Mouse (Mus musculus) CH12.LX (cell line): ENCODE results near the gene Tspan10. TPM values are rescaled to one million over a fixed set of nuclear protein-coding genes. Genes with fewer than 3 reads are reported as not detected.
"Not testable (repeated sequence)": the region's sequence is repeated elsewhere in the genome, so short reads cannot be mapped to it uniquely, and the experiment has no call there.

ENCODE experiments used
- DNase-seq: peaks from one replicate; pipeline ENCODE4 v3.0.0-alpha.2; 2013; ENCODE audit errors: extremely low read depth
- H3K27ac ChIP-seq: 2 replicates; pipeline ENCODE4 v1.5.1; 2012; ENCODE audit warnings: low read depth, mild to moderate bottlenecking, control low read depth, moderate library complexity; ENCODE audit not compliant: insufficient read depth
- H3K27me3 ChIP-seq: replicated peaks from 2 replicates; pipeline ENCODE3; 2012; ENCODE audit warnings: inconsistent platforms
- H3K36me3 ChIP-seq, 2 experiments: replicated peaks in 1 of 2; 2 replicates each; pipeline versions ENCODE3 to v1.6.1; 2012; ENCODE audit warnings: inconsistent platforms in 1 of 2, low read length in 1 of 2, mild to moderate bottlenecking in 1 of 2, mixed read lengths in 1 of 2, moderate library complexity in 1 of 2; ENCODE audit not compliant: control insufficient read depth in 1 of 2, insufficient read depth in 1 of 2
- H3K4me1 ChIP-seq, 2 experiments: 2 replicates each; pipeline ENCODE4 v1.6.1; 2012; ENCODE audit warnings: inconsistent platforms in 1 of 2, moderate library complexity in 1 of 2; ENCODE audit not compliant: insufficient read depth in 2 of 2, control insufficient read depth in 1 of 2
- H3K4me2 ChIP-seq: 2 replicates; pipeline ENCODE4 v1.6.1; 2012; ENCODE audit warnings: low read depth, mild to moderate bottlenecking, control low read depth; ENCODE audit not compliant: poor library complexity, insufficient read depth, severe bottlenecking
- H3K4me3 ChIP-seq, 3 experiments: fragments of 150-350 bp in 1 of 3; sonication (generic) in 1 of 3; replicated peaks in 1 of 3; 2 replicates each; pipeline versions ENCODE3 to v1.5.1; 2011 to 2012; ENCODE audit warnings: low read depth in 2 of 3, low read length in 2 of 3, mild to moderate bottlenecking in 2 of 3, moderate library complexity in 2 of 3, control low read depth in 1 of 3, improper control_type of control experiment in 1 of 3, inconsistent platforms in 1 of 3, mixed read lengths in 1 of 3; ENCODE audit not compliant: poor library complexity in 1 of 3
- H3K79me2 ChIP-seq: replicated peaks from 2 replicates; pipeline ENCODE4 v1.6.1; 2012; ENCODE audit warnings: mild to moderate bottlenecking, moderate library complexity; ENCODE audit not compliant: control insufficient read depth, poor library complexity, insufficient read depth, severe bottlenecking; ENCODE audit errors: extremely low read depth
- H3K9ac ChIP-seq: 2 replicates; pipeline ENCODE4 v1.6.1; 2012; ENCODE audit warnings: low read depth, mild to moderate bottlenecking, control low read depth, moderate library complexity; ENCODE audit not compliant: insufficient read depth
- H3K9me3 ChIP-seq: replicated peaks from 2 replicates; pipeline ENCODE3; 2012; ENCODE audit warnings: low read length, inconsistent platforms, mixed read lengths
- BHLHE40 ChIP-seq: IDR thresholded peaks from 2 replicates; pipeline ENCODE4 v1.6.1; 2011; ENCODE audit warnings: mild to moderate bottlenecking, low read depth, low read length, improper control_type of control experiment
- CTCF ChIP-seq, 2 experiments: IDR thresholded peaks in 1 of 2; conservative IDR thresholded peaks in 1 of 2; 2 replicates each; pipeline ENCODE4 v1.5.1; 2011 to 2012; ENCODE audit warnings: low read depth in 2 of 2, low read length in 2 of 2, improper control_type of control experiment in 1 of 2, inconsistent platforms in 1 of 2, mild to moderate bottlenecking in 1 of 2, moderate library complexity in 1 of 2
- HCFC1 ChIP-seq: IDR thresholded peaks from 2 replicates; pipeline ENCODE4 v1.6.1; 2012; ENCODE audit warnings: low read depth, mild to moderate bottlenecking, inconsistent platforms, low read length, improper control_type of control experiment
- JUND ChIP-seq: conservative IDR thresholded peaks from 2 replicates; pipeline ENCODE4 v1.6.1; 2011; ENCODE audit warnings: low read depth, low read length, improper control_type of control experiment
- MAFK ChIP-seq: IDR thresholded peaks from 2 replicates; pipeline ENCODE4 v1.6.1; 2011; ENCODE audit warnings: low read length, improper control_type of control experiment; ENCODE audit not compliant: insufficient replicate concordance
- MAX ChIP-seq: IDR thresholded peaks from 2 replicates; pipeline ENCODE4 v1.6.1; 2011; ENCODE audit warnings: low read length, improper control_type of control experiment
- MXI1 ChIP-seq: IDR thresholded peaks from 2 replicates; pipeline ENCODE4 v1.6.1; 2011; ENCODE audit warnings: mild to moderate bottlenecking, low read depth, low read length, improper control_type of control experiment
- MYC ChIP-seq: IDR thresholded peaks from 2 replicates; pipeline ENCODE4 v1.6.1; 2011; ENCODE audit warnings: low read depth, mild to moderate bottlenecking, improper control_type of control experiment, low read length
- NELFE ChIP-seq: IDR thresholded peaks from 2 replicates; pipeline ENCODE4 v1.6.1; 2011; ENCODE audit warnings: low read depth, low read length, improper control_type of control experiment
- POLR2A ChIP-seq: IDR thresholded peaks from 2 replicates; pipeline ENCODE4 v1.6.1; 2011; ENCODE audit warnings: low read depth, mild to moderate bottlenecking, improper control_type of control experiment, low read length
- POLR2AphosphoS2 ChIP-seq: IDR thresholded peaks from 2 replicates; pipeline ENCODE4 v1.6.1; 2011; ENCODE audit warnings: low read depth, low read length, improper control_type of control experiment
- SIN3A ChIP-seq: IDR thresholded peaks from 2 replicates; pipeline ENCODE4 v1.6.1; 2012; ENCODE audit warnings: low read length, improper control_type of control experiment, inconsistent platforms
- USF1 ChIP-seq: IDR thresholded peaks from 2 replicates; pipeline ENCODE4 v1.6.1; 2014; ENCODE audit warnings: low read depth, mild to moderate bottlenecking, inconsistent platforms, low read length, improper control_type of control experiment
- USF2 ChIP-seq: conservative IDR thresholded peaks from 2 replicates; pipeline ENCODE4 v1.6.1; 2011; ENCODE audit warnings: low read depth, low read length, improper control_type of control experiment
- ZC3H11A ChIP-seq: IDR thresholded peaks from 2 replicates; pipeline ENCODE4 v1.6.1; 2012; ENCODE audit warnings: low read depth, mild to moderate bottlenecking, inconsistent platforms, low read length, improper control_type of control experiment
- ZMIZ1 ChIP-seq: IDR thresholded peaks from 2 replicates; pipeline ENCODE4 v1.6.1; 2012; ENCODE audit warnings: low read depth, mild to moderate bottlenecking, inconsistent platforms, low read length, improper control_type of control experiment
- ZNF384 ChIP-seq: IDR thresholded peaks from 2 replicates; pipeline ENCODE4 v1.6.1; 2012; ENCODE audit warnings: low read depth, low read length, improper control_type of control experiment, inconsistent platforms
- dilution Hi-C: fragments of 300-500 bp; cut with MboI; formaldehyde crosslinking; loops from 2 replicates; pipeline ENCODE4 v1.14.3; 2020; ENCODE audit warnings: low sequenced_read_pairs; ENCODE audit not compliant: extremely low pct_unique_long_range_greater_than_20kb, extremely low pct_ligation_motif_present
- in situ Hi-C: fragments of 300-500 bp; cut with MboI; formaldehyde crosslinking; loops from 3 replicates; pipeline ENCODE4 v1.14.3; 2019; ENCODE audit warnings: low sequenced_read_pairs, low pct_ligation_motif_present, low pct_unique_long_range_greater_than_20kb, mixed read lengths
- polyA plus RNA-seq: library from polyadenylated mRNA; unstranded; fragments of >175 nt; gene quantifications from 2 replicates; pipeline ENCODE4 v1.2.1, GENCODE M21; 2012; ENCODE audit warnings: low read depth; ENCODE audit not compliant: insufficient read length
- total RNA-seq, 2 experiments: library from RNA; depleted of rRNA; stranded (reverse); fragments of 300-350 nt in 1 of 2; fragments of >200 nt in 1 of 2; gene quantifications; 2 replicates each; pipeline ENCODE4 v1.2.3; 2012 to 2014

Tspan10 gene
- total and polyA plus RNA-seq, 3 experiments = 0.08 to 0.31 (median 0.30) TPM

GRCm38 (mm10) chr11:120405867-120406266 is 36.6 kb upstream of the Tspan10 start:
- in situ Hi-C loops (no loop called here), dilution Hi-C loops (no loop called here)
- Histone ChIP-seq H3K9ac (no peak overlapping the region), H3K27me3 (no peaks in the 10 kb centered on the region), H3K79me2 (0 out of 2 replicates have a peak, but pooled peaks cover 3% of the 10 kb centered on the region), H3K4me2 (no peak overlapping the region), H3K36me3 (peaks cover 77 to 97% of the 10 kb centered on the region in 2 experiments), H3K9me3 (no peaks in the 10 kb centered on the region), H3K4me1 (peaks cover 5 to 26% of the 10 kb centered on the region in 2 experiments), H3K27ac (no peak overlapping the region), H3K4me3 (no peak overlapping the region)
- no peak for DNase-seq
- no peak for TF ChIP-seq CTCF (conservative IDR thresholded peaks at IDR 0.05 in 1 of 2, IDR thresholded peaks at IDR 0.05 in 1 of 2; ENCODE audit: low read depth in 2 of 2, low read length in 2 of 2)
- TF ChIP-seq, all 38 proteins: peak for 0

GRCm38 (mm10) chr11:120406445-120406844 is 36.0 kb upstream of the Tspan10 start:
- no peak overlapping the region for H3K9ac ChIP-seq
- no peak overlapping the region for H3K4me2 ChIP-seq
- peaks cover 5 to 26% of the 10 kb centered on the region in 2 experiments for H3K4me1 ChIP-seq
- in situ Hi-C loops = no loop called here
- H3K27ac ChIP-seq = no peak overlapping the region
- no peaks in the 10 kb centered on the region for H3K27me3 ChIP-seq
- TF ChIP-seq BHLHE40 (peak; percentile 83), MXI1 (no peak)
- TF ChIP-seq, all 38 proteins: peak for 1
- dilution Hi-C loops = no loop called here
- H3K79me2 ChIP-seq = 0 out of 2 replicates have a peak, but pooled peaks cover 3% of the 10 kb centered on the region
- no peak overlapping the region for H3K4me3 ChIP-seq
- DNase-seq = no peak
- H3K36me3 ChIP-seq = peaks cover 78 to 97% of the 10 kb centered on the region in 2 experiments
- no peaks in the 10 kb centered on the region for H3K9me3 ChIP-seq

- dilution Hi-C loops, H3K9me3 ChIP-seq, H3K4me1 ChIP-seq, H3K79me2 ChIP-seq, in situ Hi-C loops, H3K27me3 ChIP-seq, H3K4me2 ChIP-seq, H3K4me3 ChIP-seq, DNase-seq, H3K27ac ChIP-seq, H3K9ac ChIP-seq: not testable (repeated sequence)
- TF ChIP-seq CTCF (conservative IDR thresholded peaks at IDR 0.05 in 1 of 2, IDR thresholded peaks at IDR 0.05 in 1 of 2; ENCODE audit: low read depth in 2 of 2, low read length in 2 of 2) (peak; percentile 4 to 16; a peak in 1 of 4 replicates), ZNF384 (peak; percentile 62; the same call in 1 of the 2 replicates)
- H3K36me3 ChIP-seq = peaks cover 78 to 95% of the 10 kb centered on the region in 2 experiments
Measured at GRCm38 (mm10) chr11:120413621-120414020, 28.8 kb upstream of the Tspan10 start.

- dilution Hi-C loops = no loop called here
- in situ Hi-C loops = no loop called here
- TF ChIP-seq MYC = no peak
- TF ChIP-seq POLR2A = no peak
- TF ChIP-seq HCFC1 = no peak
- TF ChIP-seq USF1 = no peak
- no peak for TF ChIP-seq USF2
- no peak for TF ChIP-seq MAX
- TF ChIP-seq POLR2AphosphoS2 = no peak
- no peak for TF ChIP-seq NELFE
- no peak for TF ChIP-seq SIN3A
- TF ChIP-seq ZC3H11A = no peak
- TF ChIP-seq BHLHE40 = no peak
- TF ChIP-seq ZMIZ1 = no peak
- no peak for TF ChIP-seq MAFK
- no peak for TF ChIP-seq JUND
- no peak overlapping the region for H3K9ac ChIP-seq
- peaks cover 73 to 91% of the 10 kb centered on the region in 2 experiments for H3K36me3 ChIP-seq
- no peaks in the 10 kb centered on the region for H3K9me3 ChIP-seq
- H3K4me3 ChIP-seq = no peak overlapping the region
- H3K27ac ChIP-seq = no peak overlapping the region
- H3K79me2 ChIP-seq = peaks cover 3% of the 10 kb centered on the region
- H3K4me1 ChIP-seq = no peaks in the 10 kb centered on the region
- no peaks in the 10 kb centered on the region for H3K27me3 ChIP-seq
- H3K4me2 ChIP-seq = no peak overlapping the region
- no peak for DNase-seq
Measured at GRCm38 (mm10) chr11:120417852-120418251, 24.6 kb upstream of the Tspan10 start.
